Mouse (Mus musculus) urinary bladder, postnatal 14 days (tissue): Measurements from ENCODE around the gene Pard3.

ENCODE experiments used
- DNase-seq: peaks from one replicate; pipeline ENCODE4 v3.0.0; 2021; ENCODE audit warnings: low spot score

Pard3 gene

GRCm38 (mm10) chr8:127229325-127230232, 165.9 kb downstream of the Pard3 start:
- DNase-seq, result no peak

- no peak for DNase-seq
These were observed 166.5 kb downstream of the Pard3 start for GRCm38 (mm10) chr8:127230233-127230595.

GRCm38 (mm10) chr8:127243351-127243750, 179.7 kb downstream of the Pard3 start:
- DNase-seq, result no peak

- DNase-seq, result no peak
These were observed 180.1 kb downstream of the Pard3 start for GRCm38 (mm10) chr8:127243841-127244240.

- no peak for DNase-seq
These were observed 187.1 kb downstream of the Pard3 start for GRCm38 (mm10) chr8:127250746-127251145.

GRCm38 (mm10) chr8:127251476-127251875, 187.8 kb downstream of the Pard3 start:
- DNase-seq, result no peak

- no peak for DNase-seq
These were observed 188.3 kb downstream of the Pard3 start for GRCm38 (mm10) chr8:127251985-127252384.

- DNase-seq, result no peak
These were observed 190.9 kb downstream of the Pard3 start for GRCm38 (mm10) chr8:127254625-127255024.

- no peak for DNase-seq
These were observed 193.4 kb downstream of the Pard3 start for GRCm38 (mm10) chr8:127257086-127257485.

- no peak for DNase-seq
These were observed 197.4 kb downstream of the Pard3 start for GRCm38 (mm10) chr8:127261051-127261450.

GRCm38 (mm10) chr8:127262026-127262425, 198.3 kb downstream of the Pard3 start:
- DNase-seq, result no peak

GRCm38 (mm10) chr8:127262436-127262835, 198.7 kb downstream of the Pard3 start:
- no peak for DNase-seq

GRCm38 (mm10) chr8:127262926-127263325, 199.2 kb downstream of the Pard3 start:
- no peak for DNase-seq

- no peak for DNase-seq
These were observed 199.8 kb downstream of the Pard3 start for GRCm38 (mm10) chr8:127263457-127263856.

- no peak for DNase-seq
These were observed 201.2 kb downstream of the Pard3 start for GRCm38 (mm10) chr8:127264691-127265470.

- no peak for DNase-seq
These were observed 203.1 kb downstream of the Pard3 start for GRCm38 (mm10) chr8:127266777-127267176.

GRCm38 (mm10) chr8:127268239-127269024, 204.7 kb downstream of the Pard3 start:
- DNase-seq, result no peak

- no peak for DNase-seq
These were observed 205.5 kb downstream of the Pard3 start for GRCm38 (mm10) chr8:127269082-127269747.

GRCm38 (mm10) chr8:127271186-127271585, 207.5 kb downstream of the Pard3 start:
- no peak for DNase-seq

GRCm38 (mm10) chr8:127280299-127280974, 216.7 kb downstream of the Pard3 start:
- DNase-seq, result no peak

GRCm38 (mm10) chr8:127281035-127281434, 217.3 kb downstream of the Pard3 start:
- DNase-seq, result no peak
